Mouse (Mus musculus) ES-E14 (cell line): ENCODE results near the gene Tacc2. TPM values are rescaled to one million over a fixed set of nuclear protein-coding genes. Genes with fewer than 3 reads are reported as not detected.

ENCODE experiments used
- DNase-seq: peaks from one replicate; pipeline ENCODE4 v3.0.0-alpha.2; 2013; ENCODE audit warnings: low read depth, low spot score
- H3K27ac ChIP-seq: 2 replicates; pipeline ENCODE4 v1.5.1; 2012; ENCODE audit warnings: low read depth, mild to moderate bottlenecking, low read length, moderate library complexity, mixed read lengths; ENCODE audit not compliant: poor library complexity, insufficient read depth, severe bottlenecking
- H3K36me3 ChIP-seq: 2 replicates; pipeline ENCODE4 v1.6.1; 2012; ENCODE audit warnings: mild to moderate bottlenecking, low read length, moderate library complexity, mixed read lengths; ENCODE audit not compliant: control insufficient read depth, poor library complexity, insufficient read depth, severe bottlenecking
- H3K4me1 ChIP-seq, 2 experiments: fragments of 150-350 bp in 1 of 2; sonication (generic) in 1 of 2; 2 replicates each; pipeline ENCODE4 v1.6.1; 2012; ENCODE audit warnings: low read length in 2 of 2, mild to moderate bottlenecking in 1 of 2, mixed read lengths in 1 of 2; ENCODE audit not compliant: control insufficient read depth in 2 of 2, insufficient read depth in 2 of 2, poor library complexity in 1 of 2
- H3K4me3 ChIP-seq, 2 experiments: fragments of 150-350 bp in 1 of 2; sonication (generic) in 1 of 2; 2 replicates each; pipeline ENCODE4 v1.5.1; 2012; ENCODE audit warnings: low read length in 2 of 2, low read depth in 1 of 2, mild to moderate bottlenecking in 1 of 2, mixed read lengths in 1 of 2; ENCODE audit not compliant: insufficient read depth in 1 of 2, poor library complexity in 1 of 2, severe bottlenecking in 1 of 2
- H3K9ac ChIP-seq: 2 replicates; pipeline ENCODE4 v1.6.1; 2012; ENCODE audit warnings: low read depth, mild to moderate bottlenecking, low read length, mixed read lengths; ENCODE audit not compliant: poor library complexity, insufficient read depth, severe bottlenecking
- H3K9me3 ChIP-seq: fragments of 150-350 bp; sonication (generic); 2 replicates; pipeline ENCODE4 v1.6.1; 2012; ENCODE audit warnings: low read depth, mild to moderate bottlenecking, low read length; ENCODE audit not compliant: control insufficient read depth, insufficient read depth
- CHD2 ChIP-seq: IDR thresholded peaks from 2 replicates; pipeline ENCODE4 v1.6.1; 2014; ENCODE audit warnings: mild to moderate bottlenecking, low read depth, low read length, inconsistent platforms
- HCFC1 ChIP-seq: IDR thresholded peaks from 2 replicates; pipeline ENCODE4 v1.6.1; 2012; ENCODE audit warnings: low read length, inconsistent platforms, borderline replicate concordance; ENCODE audit not compliant: insufficient read depth
- MAFK ChIP-seq: IDR thresholded peaks from 2 replicates; pipeline ENCODE4 v1.6.1; 2014; ENCODE audit warnings: mild to moderate bottlenecking, low read depth, low read length, inconsistent platforms; ENCODE audit not compliant: insufficient read depth
- ZC3H11A ChIP-seq: IDR thresholded peaks from 2 replicates; pipeline ENCODE4 v1.6.1; 2012; ENCODE audit warnings: low read depth, mild to moderate bottlenecking, inconsistent platforms, low read length, borderline replicate concordance
- ZNF384 ChIP-seq: IDR thresholded peaks from 2 replicates; pipeline ENCODE4 v1.6.1; 2012; ENCODE audit warnings: low read depth, low read length, inconsistent platforms
- in situ Hi-C, 2 experiments: fragments of 600-800 bp; cut with MboI; formaldehyde crosslinking; loops; one replicate each; pipeline ENCODE4 v1.15.1; 2025; ENCODE audit warnings: low sequenced_read_pairs in 2 of 2, inconsistent platforms in 1 of 2; ENCODE audit not compliant: unreplicated experiment in 2 of 2
- total RNA-seq: library from RNA; depleted of rRNA; stranded (reverse); fragments of 300-350 nt; gene quantifications from 2 replicates; pipeline ENCODE4 v1.2.3, GENCODE M21; 2012

Gene Tacc2
- total RNA-seq, 1 experiment = 23.2 TPM

- no peak; the same call in 1 of the 2 replicates for TF ChIP-seq HCFC1
- no peak for TF ChIP-seq ZC3H11A
- TF ChIP-seq CHD2 = no peak
- TF ChIP-seq ZNF384 = no peak
- TF ChIP-seq MAFK = no peak; the same call in 1 of the 2 replicates
- peak overlapping the region; percentile 55 for H3K27ac ChIP-seq
- H3K36me3 ChIP-seq = peaks cover 2% of the 10 kb centered on the region; the same call in 1 of the 2 replicates
- in situ Hi-C loops = no loop called here
- peak overlapping the region; percentile 85 for H3K9ac ChIP-seq
- peak overlapping the region; percentile 79 to 82 for H3K4me3 ChIP-seq
- DNase-seq = no peak
- no peaks in the 10 kb centered on the region for H3K9me3 ChIP-seq
- peaks cover 2 to 23% of the 10 kb centered on the region in 2 experiments for H3K4me1 ChIP-seq
Measured at GRCm38 (mm10) chr7:130692943-130693799, 115.9 kb downstream of the Tacc2 start.

GRCm38 (mm10) chr7:130693800-130694193, 116.6 kb downstream of the Tacc2 start:
- Histone ChIP-seq H3K36me3 (peaks cover 2% of the 10 kb centered on the region; the same call in 1 of the 2 replicates), H3K27ac (no peak overlapping the region), H3K9ac (peak overlapping the region; percentile 85), H3K4me3 (peak overlapping the region; percentile 79 to 82), H3K9me3 (no peaks in the 10 kb centered on the region), H3K4me1 (peaks cover 2 to 23% of the 10 kb centered on the region in 2 experiments)
- no peak for TF ChIP-seq HCFC1
- no peak for TF ChIP-seq MAFK
- no peak for TF ChIP-seq ZNF384
- no peak for TF ChIP-seq CHD2
- TF ChIP-seq ZC3H11A = no peak
- in situ Hi-C loops = no loop called here
- DNase-seq = no peak

GRCm38 (mm10) chr7:130695669-130696338, 118.6 kb downstream of the Tacc2 start:
- Histone ChIP-seq H3K4me3 (no peak overlapping the region), H3K4me1 (peaks cover 0 to 16% of the 10 kb centered on the region in 2 experiments; a peak in 2 of 4 replicates)

GRCm38 (mm10) chr7:130696347-130697234, 119.4 kb downstream of the Tacc2 start:
- in situ Hi-C loops = no loop called here
- H3K4me1 ChIP-seq = peaks cover 0 to 11% of the 10 kb centered on the region in 2 experiments; a peak in 2 of 4 replicates
- no peaks in the 10 kb centered on the region for H3K9me3 ChIP-seq
- no peak overlapping the region for H3K4me3 ChIP-seq
- DNase-seq = no peak
- H3K27ac ChIP-seq = no peak overlapping the region
- H3K9ac ChIP-seq = no peak overlapping the region
- peaks cover 10% of the 10 kb centered on the region; the same call in 1 of the 2 replicates for H3K36me3 ChIP-seq
- TF ChIP-seq CHD2 (no peak), ZC3H11A (no peak), HCFC1 (no peak), ZNF384 (no peak), MAFK (no peak)

More at GRCm38 (mm10) chr7:130695669-130696338, 118.6 kb downstream of the Tacc2 start:
- no peak for DNase-seq
- H3K9me3 ChIP-seq = no peaks in the 10 kb centered on the region
- peaks cover 5% of the 10 kb centered on the region; the same call in 1 of the 2 replicates for H3K36me3 ChIP-seq
- in situ Hi-C loops = no loop called here
- no peak overlapping the region for H3K9ac ChIP-seq
- no peak overlapping the region for H3K27ac ChIP-seq
- TF ChIP-seq MAFK (no peak), ZC3H11A (no peak), CHD2 (no peak), ZNF384 (no peak), HCFC1 (no peak)
